Mouse (Mus musculus) forelimb bud, embryonic 11.5 days (tissue): ENCODE results near the gene Hoxd9.

Source experiments
- DNase-seq: peaks from one replicate; pipeline ENCODE4 v3.0.0-alpha.2; 2012; ENCODE audit warnings: low read depth, low spot score

Hoxd9 gene

DNA sequence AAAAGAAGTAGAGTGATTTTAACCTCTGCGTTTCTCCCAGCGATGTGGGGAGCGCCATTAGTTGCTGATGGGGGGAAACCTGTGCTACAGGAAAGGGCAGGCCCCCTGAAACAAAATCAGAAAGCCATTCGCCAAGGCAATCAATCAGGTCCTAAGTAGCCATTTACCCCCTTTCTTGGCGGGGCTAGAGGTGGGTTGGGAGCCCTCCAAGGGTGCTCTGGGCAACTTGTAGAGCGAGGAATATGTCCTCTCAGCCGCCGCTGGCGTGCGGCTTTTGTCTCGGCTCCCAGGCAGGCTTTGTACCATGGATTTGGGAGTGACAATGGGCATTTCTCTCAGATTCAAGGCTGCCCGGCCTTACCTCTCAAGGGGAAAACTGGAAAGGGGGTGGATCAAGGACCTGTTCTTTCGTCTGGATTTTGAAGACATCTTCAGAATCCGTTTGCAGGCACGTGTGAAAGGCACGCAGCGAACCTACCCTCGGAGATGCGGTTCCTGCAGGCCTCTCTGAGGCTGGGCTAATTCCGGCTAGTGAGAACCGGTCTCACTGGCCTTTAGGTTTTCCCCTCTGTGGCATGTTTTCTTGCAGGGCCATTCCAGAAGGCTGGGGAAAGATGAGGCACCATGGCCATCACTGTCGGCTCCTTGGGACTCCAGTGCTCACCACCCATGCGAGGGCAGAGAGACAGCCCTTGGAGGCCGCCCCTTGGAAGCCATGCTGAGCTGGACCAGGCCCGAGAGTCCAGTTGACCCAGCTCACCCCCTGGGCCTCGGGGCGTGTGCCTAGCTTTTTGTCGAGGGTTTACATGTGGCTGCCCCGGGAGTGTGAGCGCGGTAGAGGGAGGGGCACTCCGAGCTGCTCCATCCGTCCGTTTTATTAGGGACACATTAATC is 838 bp upstream of the Hoxd9 start:
- DNase-seq: no peak

DNA sequence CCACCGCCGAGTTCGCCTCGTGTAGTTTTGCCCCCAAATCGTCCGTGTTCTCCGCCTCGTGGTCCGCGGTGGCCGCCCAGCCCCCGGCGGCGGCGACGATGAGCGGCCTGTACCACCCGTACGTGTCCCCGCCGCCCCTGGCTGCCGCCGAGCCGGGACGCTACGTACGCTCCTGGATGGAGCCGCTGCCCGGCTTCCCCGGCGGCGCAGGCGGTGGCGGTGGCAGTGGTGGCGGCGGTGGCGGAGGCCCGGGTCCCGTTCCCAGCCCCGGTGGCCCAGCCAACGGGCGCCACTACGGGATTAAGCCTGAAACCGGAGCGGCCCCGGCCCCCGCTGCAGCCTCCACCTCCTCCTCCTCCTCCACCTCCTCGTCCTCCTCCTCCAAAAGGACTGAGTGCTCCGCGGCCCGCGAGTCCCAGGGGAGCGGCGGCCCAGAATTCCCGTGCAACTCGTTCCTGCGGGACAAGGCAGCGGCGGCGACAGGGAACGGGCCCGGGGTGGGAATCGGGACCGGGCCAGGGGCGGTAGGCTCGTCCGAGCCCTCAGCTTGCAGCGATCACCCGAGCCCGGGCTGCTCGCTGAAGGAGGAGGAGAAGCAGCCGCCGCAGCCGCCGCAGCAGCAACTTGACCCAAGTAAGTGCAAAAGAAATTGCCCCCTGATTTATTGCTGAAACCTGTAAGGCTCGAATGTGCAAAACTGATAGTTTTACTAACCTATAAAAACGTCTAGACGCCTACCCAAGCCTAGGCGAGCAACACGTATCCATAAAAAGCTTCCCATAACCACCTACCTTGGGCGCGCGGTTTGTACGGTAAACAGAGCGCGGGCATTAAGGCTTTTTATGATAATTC is 900 bp downstream of the Hoxd9 start:
- DNase-seq: peak; percentile 77

DNA sequence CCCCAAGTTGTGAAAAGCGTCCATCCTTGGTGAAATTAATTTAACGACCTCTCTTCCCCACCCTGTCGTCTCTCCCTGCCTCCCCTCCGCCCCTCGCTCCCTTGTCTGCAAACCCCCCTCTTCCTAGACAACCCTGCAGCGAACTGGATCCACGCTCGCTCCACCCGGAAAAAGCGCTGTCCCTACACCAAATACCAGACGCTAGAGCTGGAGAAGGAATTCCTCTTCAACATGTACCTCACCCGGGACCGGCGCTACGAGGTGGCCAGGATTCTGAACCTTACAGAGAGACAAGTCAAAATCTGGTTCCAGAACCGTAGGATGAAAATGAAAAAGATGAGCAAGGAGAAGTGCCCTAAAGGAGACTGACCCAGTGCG is 1.5 kb downstream of the Hoxd9 start:
- DNase-seq: no peak

DNA sequence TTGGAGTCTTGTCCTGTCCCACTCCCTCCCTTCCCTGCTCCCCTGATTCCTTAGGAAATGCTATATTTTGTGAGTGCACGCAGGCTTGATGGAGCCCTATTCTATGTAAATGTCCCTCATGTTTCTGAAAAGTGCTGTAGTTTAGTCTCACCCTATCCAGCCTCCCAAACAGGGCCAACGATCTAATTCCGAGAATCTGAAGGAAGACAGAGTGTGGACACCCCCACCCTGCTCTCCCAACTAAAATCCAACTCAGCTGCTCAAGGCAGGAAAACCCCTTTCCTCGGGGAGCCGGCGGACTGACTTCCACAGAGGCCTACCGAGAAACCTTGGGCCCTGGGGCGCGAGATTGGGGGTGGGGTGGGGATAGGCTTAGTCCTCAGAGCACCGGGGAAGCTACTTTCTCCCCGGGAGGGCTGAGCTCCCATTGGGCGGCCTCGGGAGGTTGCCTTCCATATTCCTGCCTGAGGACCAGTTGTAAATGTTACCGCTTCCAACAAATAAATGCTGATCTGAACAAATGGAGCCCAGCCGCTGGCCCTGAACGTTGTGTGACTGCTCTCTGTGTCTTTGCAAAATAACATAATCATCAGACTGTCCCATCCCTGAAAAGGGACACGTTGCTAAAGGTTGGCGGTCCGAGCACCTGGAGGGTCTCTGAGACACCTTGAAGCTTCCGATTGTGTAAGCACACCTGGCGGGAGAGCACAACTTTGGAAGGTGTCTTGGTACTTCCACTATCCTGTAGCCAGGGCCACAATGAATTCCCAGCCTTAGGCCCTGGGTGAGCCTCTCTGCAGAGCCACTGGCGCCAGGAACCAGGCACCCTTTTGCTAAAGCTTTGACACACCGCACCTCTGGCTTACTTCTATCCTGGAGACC is 2.4 kb downstream of the Hoxd9 start:
- DNase-seq: no peak

DNA sequence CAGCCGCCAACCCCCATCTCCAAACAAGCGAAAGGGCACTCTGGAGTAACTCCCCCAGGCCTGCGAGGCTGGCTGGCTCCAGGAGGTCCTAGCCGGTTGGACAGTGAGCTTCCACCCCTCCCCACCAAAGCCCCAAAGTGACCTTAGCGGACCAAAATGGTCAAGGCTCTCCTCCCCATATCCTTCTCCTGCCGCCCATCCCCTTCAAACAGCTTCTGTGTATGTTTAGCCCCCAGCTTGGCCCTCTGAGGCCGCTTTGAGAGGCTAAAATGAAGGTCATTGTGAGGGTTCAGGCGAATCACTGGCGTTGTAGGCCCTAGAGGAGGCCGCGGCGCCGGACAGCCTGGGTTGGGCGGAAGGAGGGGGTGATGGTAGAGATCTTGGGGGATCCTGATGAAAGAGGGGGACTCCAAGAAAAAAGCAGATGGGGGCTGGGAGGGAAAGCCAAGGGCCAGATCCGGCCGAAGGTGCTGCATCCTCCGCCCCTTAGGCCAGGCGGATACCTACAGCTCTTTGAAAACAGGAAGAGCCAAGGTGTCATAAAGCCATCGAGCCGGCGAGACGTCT is 3.1 kb downstream of the Hoxd9 start:
- DNase-seq: no peak

DNA sequence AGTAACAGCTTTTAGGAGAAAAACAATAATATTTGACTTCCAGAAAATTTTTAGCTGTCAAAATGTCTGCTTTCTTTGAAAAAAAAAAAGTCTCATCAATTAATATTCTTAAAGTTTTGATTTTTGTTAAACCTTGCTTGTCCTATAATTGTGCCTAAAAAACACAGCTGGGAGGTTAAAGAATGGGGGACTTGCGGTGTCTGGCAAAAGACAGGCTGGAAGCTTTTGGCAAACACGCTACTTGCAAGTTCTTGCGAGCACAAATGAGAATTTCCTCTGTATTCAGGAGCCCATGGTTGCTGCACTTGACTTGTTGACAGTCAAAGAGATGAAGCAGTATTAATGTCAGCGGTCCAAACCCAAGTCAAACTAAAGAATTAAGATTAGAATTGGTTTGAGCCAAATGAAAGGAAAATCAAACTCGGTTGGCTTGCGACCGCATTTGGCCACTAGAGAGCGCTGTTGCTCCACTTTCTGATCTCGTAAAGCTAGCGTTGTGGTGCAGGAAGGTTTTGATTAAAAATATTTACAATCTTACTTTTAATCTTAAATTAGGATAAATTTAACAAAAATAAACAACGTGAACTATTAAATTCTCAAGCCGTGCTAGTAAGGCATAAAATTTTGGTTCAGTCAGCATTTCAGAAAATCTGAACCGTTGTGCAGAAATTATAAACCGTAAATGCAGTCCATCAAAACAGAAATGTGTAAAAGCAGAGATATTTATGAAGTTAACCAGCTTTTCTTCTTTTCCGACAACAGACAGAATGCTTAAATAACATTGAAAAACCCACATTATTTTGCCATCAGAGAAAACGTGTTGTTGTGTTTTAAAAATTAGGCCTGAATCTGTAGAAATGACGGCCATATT is 4.7 kb downstream of the Hoxd9 start:
- peak; percentile 87 for DNase-seq

DNA sequence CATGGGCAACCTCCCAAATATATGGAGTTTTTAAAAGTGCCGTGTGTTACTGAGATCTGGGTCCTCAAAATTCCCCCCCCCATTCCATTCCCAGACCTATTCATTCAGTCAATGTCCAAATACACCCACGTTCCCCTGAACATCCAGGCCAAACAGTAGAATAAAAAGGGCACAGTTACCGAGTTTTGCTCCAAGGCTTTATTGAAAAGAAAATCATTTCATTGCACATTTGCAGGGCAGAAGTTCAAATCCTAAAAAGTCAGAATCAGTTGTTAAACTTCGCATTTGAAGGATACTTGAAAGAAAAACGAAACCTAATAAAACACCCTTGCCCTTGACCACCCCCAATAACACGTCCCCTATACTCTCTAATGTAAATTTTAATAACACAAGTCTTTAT is 5.3 kb downstream of the Hoxd9 start:
- no peak for DNase-seq

DNA sequence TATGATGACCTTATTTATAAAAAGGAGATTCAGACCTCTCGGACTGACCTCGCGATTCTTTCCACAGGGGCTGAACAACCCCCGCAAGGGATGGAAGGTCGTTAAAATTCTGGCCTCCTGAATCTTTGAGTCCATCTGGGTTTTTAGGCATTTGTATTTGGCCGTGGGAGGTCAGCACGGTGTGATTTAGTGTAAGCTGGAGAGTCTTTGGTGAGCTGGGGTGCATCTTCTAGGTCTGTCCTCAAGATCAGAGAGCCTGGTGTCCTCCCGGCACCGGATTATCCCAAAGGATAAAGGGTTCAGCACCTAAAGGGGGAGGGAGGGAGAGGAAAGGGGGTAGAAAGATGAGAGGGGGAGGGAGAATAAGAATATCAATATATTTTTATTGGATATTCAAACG is 5.8 kb downstream of the Hoxd9 start:
- no peak for DNase-seq

DNA sequence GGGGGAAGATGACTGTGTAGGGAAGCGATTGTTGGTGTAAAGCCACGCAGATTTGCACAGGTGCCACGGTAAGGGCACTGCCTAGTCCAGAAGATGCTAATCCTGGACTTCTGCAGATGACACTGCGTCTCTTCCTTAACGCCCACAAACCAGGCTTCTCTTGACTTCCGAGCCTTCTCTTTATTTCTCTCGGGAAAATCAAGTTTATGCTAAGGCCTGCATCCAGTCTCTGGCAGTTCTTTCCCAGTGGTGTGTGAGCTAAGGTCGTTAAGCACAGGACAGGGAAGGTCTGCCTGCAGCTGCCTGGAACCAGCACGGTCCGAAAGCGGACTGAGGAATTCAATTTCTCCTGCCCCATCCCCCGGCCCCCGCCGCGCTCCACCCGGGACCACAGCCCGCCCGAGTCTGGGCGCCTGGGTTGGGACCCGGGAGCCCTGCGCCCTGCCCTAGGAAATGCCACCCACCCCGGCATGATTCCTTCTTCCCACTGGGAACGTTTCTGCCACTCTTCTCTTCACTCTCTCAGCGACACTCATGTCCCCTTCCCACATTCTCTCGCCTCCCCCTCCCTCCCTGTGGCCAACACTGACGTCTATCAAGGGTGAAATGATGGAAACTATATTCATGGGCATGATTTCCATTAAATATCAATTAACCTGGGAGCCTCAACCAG is 6.3 kb downstream of the Hoxd9 start:
- no peak for DNase-seq

DNA sequence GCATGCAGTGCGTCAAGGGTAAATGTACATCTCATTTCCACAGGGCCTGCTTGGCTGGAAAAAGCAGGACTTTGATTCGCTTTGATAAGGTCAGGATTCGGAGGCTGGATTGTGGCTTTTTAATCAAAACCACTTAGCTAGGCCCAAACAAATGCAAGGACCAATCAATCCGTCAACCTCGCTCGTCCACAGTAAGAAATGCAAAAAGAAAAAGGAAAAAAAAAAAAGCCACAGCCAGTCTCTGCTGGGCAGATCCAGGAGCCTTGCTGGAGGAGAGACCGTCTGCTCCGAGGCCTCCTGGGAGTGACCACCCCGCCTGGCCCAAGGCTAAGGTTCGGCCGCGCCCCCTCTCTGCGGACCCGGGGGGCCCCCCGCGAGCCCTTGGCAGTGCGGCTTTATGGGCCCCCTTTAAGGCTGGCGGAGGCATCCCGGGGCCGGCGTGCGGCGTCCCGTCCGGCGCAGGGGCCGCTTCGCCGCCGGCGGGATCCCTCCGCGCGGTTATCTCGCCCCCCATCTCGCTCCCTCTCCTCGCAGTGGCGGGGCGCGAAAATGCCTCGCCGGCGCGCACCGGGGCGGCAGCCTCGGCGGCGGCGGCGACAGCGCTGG is 7.0 kb downstream of the Hoxd9 start, which contains the start of gene Hoxd8:
TSS of gene Hoxd8 (plus strand) at position 223 of the 606 bp plus-strand sequence.
- DNase-seq: peak; percentile 82

DNA sequence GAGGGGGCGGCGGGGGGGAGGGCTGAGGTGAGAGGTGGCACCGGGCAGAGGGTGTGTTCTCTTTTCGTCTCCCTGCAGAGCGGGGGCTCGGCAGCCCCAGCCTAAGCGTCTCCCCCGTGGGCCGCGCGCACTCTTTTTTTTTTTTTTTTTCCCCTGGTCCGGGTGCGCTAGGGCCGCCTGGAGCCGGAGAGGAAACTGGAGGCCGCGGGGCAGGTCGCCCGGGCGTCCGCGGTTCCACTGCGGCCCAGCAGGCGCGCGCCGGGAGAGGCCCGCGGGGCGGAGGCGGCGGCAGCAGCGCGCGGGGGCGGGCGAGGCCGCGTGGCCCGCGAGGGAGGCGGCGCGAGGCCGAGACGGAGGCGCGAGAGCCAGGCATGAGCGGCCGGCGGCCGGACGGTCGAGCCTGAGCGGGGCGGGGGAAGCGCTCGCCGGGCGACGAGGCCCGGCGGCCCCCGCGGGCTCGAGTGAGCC is 7.5 kb downstream of the Hoxd9 start:
- DNase-seq: no peak

DNA sequence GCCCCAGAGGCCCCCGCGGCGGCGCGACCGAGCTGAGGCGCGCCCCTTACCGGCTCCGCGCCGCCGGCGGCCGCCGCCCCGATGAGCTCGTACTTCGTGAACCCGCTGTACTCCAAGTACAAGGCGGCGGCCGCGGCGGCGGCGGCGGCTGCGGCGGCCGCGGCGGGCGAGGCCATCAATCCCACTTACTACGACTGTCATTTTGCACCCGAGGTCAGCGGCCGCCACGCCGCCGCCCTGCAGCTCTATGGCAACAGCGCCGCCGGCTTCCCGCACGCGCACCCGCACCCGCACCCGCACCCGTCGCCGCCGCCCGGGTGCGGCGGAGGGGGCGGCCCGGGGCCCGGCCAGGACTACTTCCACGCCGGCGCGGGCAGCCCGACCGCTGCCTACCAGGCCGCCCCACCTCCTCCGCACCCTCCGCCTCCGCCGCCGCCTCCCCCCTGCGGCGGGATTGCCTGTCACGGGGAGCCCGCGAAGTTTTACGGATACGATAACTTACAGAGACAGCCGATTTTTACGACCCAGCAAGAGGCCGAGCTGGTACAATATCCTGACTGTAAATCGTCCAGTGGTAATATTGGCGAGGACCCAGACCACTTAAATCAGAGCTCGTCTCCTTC is 8.1 kb downstream of the Hoxd9 start:
- no peak for DNase-seq

DNA sequence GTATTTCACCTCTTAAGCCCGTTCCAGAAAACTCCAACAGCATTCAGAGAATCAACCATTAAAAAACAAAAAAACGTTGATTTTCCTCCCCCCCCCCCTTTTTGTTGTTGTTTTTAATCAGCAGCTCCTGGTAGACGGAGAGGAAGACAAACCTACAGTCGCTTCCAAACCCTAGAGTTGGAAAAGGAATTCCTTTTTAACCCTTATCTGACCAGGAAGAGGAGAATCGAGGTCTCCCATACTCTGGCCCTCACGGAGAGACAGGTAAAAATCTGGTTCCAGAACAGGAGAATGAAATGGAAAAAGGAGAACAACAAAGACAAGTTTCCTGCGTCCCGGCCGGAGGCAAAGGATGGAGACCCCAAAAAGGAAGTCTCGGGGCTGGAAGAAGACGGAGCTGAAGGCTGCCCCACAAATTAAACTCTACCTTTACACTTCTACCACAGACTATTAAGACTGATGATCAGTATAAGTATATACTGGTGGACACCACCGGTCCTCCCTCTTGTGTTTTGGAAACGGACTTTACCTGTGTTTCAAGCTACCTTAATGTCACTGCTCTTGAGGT is 8.9 kb downstream of the Hoxd9 start:
- no peak for DNase-seq

DNA sequence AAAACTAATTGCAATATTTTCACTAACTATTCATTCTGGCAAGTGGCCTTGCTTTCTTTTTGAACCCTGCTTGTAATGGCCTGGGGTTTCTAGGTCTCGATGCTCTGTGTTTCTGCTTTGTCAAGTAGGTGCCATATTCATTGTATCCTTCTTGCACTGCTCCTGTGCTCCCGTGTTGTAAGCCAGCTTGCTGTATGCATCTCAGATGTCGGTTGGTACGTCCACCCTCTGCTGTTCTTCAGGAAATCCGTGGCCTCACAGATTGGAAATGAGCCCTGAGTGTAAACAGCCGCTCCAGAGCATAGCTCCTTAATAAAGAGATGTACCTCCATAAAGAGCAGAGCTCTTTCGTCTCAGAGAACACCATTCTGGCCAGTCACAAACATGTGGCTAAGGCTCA is 10.1 kb downstream of the Hoxd9 start:
- DNase-seq: no peak

DNA sequence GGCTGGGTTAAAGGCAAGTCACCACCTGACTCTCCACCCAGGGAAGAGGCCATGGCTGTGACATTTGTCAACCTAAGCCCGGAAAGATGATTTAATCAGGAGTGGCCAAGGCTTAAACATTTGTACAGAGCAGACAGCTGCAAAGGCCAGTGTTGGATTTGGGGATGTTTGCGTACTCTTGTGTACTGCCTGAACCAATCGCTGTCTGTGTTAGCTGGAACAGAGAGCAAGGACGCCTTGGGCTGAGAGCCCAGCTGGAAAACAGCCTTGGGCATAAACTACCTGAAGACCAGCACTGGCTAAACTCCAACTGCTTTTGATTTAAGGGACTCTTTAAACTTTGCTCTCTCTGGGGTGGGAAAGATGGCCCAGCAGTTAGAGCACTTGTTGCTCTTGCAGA is 11.1 kb downstream of the Hoxd9 start:
- no peak for DNase-seq

DNA sequence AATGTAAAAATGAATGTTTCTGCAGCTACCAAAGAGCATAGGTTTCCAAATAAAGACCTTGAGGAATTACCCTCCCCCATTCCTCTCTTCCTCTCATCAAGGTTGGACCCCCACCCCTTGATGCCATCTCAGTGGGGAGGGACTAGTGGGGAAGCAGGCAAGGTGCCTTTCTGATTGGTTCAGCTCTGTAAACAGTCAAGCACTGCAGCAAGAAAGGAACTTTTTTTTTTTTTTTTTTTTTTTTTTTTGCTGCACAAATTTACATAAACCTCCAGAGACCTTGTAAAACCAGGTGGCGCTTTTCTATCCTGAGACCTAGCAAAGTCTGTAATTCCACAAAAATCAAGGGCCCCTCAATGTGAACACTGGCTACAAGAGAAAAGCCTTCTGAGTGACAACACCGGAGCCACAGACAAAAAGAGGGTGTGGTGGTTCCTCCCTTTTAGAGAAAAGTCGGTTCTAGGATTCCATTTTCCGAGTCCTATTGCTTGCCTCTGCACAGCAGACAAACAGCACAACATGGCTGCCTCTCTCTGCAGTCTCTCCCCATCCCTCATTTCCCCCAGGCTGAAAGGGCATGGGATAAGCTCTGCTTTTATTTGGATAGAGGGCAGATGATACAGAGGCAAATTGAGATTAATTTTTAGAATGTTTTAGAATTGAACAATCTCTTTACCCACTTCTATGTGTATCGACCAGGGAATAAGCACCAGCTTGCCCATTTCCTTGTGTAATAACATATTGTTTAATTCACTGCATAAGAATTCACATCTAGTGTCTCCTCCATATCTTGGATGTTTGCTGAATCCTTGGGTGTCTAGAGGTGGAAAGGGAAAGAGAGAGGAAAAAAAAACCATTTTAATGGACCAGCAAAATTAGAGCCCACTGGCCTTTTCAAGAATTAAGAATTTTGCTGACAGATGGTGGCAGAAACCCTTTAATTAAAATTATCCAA is 12.2 kb downstream of the Hoxd9 start:
- DNase-seq: no peak

DNA sequence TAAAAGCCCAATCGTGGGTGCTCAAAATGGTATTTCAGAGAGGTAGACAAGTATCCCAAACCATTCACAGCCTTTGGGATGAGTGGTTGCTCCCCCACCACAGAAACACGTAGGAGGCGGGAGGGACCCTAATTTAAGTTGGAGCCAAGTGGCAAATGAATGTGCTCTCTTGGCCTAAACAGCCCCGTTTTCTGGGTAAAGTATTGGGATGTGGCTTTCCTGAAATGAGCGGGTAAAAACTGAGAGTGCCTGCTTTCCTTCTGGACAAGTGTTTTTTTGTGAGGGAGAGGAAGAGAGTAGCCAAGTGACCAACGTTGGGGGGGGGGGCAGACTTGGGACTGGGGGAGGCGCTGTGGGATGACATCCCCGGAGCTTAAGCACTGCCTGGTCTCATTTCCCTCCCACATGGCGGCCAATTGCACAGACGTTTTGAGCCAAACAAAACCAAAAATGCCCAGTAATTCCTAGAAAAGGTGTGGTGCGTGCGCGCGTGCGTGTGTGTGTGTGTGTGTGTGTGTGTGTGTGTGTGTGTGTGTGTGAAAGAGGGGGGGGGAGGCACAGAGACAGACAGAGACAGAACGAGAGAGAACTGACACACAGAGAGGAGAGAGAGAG is 13.5 kb downstream of the Hoxd9 start:
- DNase-seq: no peak
